Mouse (Mus musculus): ENCODE results near the gene Klhl36. TPM values are rescaled to one million over a fixed set of nuclear protein-coding genes. Genes with fewer than 3 reads are reported as not detected.
A peak's percentile ranks its signal among the peaks of the same experiment; 100 is the strongest.

Klhl36 gene
- total and polyA plus RNA-seq, 2 experiments from 2014 or later: 6.7 to 10.0 TPM

- WGBS: 88% methylated on average over 8 of the region's 8 CpGs
- Histone ChIP-seq H3K4me2 (ENCODE audit: low read depth, low read length) (no peak overlapping the region), H3K9ac (replicated peaks; ENCODE audit: low read depth, low read length) (no peak overlapping the region), H3K9me3 (replicated peaks; ENCODE audit: control insufficient read depth, low read length) (no peaks in the 10 kb centered on the region), H3K4me1 (ENCODE audit: control insufficient read depth, insufficient read depth) (no peaks in the 10 kb centered on the region), H3K4me3 (ENCODE audit: low read depth, low read length) (no peak overlapping the region), H3K27ac (ENCODE audit: low read depth) (no peak overlapping the region), H3K36me3 (replicated peaks; ENCODE audit: control insufficient read depth, insufficient read depth, low read length) (no peaks in the 10 kb centered on the region; the same call in 1 of the 2 replicates), H3K27me3 (ENCODE audit: control insufficient read depth, insufficient read depth, low read length) (no peaks in the 10 kb centered on the region)
- ATAC-seq (ENCODE audit: insufficient read depth, low read depth) (no peak), DNase-seq (ENCODE audit: low spot score) (no peak)
- TF ChIP-seq CTCF (IDR thresholded peaks at IDR 0.05; ENCODE audit: low read depth) (no peak), EP300 (IDR thresholded peaks at IDR 0.05; ENCODE audit: low read depth) (no peak)
Observed at GRCm38 (mm10) chr8:119819976-119820375, 42.1 kb upstream of the Klhl36 start.

- DNase-seq (ENCODE audit: low spot score): no peak
- Histone ChIP-seq H3K4me3 (ENCODE audit: low read depth, low read length) (no peak overlapping the region), H3K36me3 (replicated peaks; ENCODE audit: control insufficient read depth, insufficient read depth, low read length) (no peaks in the 10 kb centered on the region; the same call in 1 of the 2 replicates), H3K4me2 (ENCODE audit: low read depth, low read length) (no peak overlapping the region), H3K9ac (replicated peaks; ENCODE audit: low read depth, low read length) (no peak overlapping the region), H3K4me1 (ENCODE audit: control insufficient read depth, insufficient read depth) (no peaks in the 10 kb centered on the region; the same call in none of the 2 replicates), H3K27ac (ENCODE audit: low read depth) (no peak overlapping the region), H3K27me3 (ENCODE audit: control insufficient read depth, insufficient read depth, low read length) (no peaks in the 10 kb centered on the region), H3K9me3 (replicated peaks; ENCODE audit: control insufficient read depth, low read length) (no peaks in the 10 kb centered on the region)
- no peak for ATAC-seq (ENCODE audit: insufficient read depth, low read depth)
- TF ChIP-seq CTCF (IDR thresholded peaks at IDR 0.05; ENCODE audit: low read depth): no peak
- TF ChIP-seq EP300 (IDR thresholded peaks at IDR 0.05; ENCODE audit: low read depth): no peak
- WGBS: 94% methylated on average over 6 of the region's 6 CpGs
Observed at GRCm38 (mm10) chr8:119821691-119822090, 40.4 kb upstream of the Klhl36 start.

GRCm38 (mm10) chr8:119823278-119823677 lies 38.8 kb upstream of the Klhl36 start:
- no peak overlapping the region for H3K27ac ChIP-seq (ENCODE audit: low read depth)
- ATAC-seq (ENCODE audit: insufficient read depth, low read depth) (no peak), DNase-seq (ENCODE audit: low spot score) (no peak)
- no peak for TF ChIP-seq CTCF (IDR thresholded peaks at IDR 0.05; ENCODE audit: low read depth)
- TF ChIP-seq EP300 (IDR thresholded peaks at IDR 0.05; ENCODE audit: low read depth): no peak
- no peaks in the 10 kb centered on the region; the same call in 1 of the 2 replicates for H3K36me3 ChIP-seq (replicated peaks; ENCODE audit: control insufficient read depth, insufficient read depth, low read length)
- H3K27me3 ChIP-seq (ENCODE audit: control insufficient read depth, insufficient read depth, low read length): no peaks in the 10 kb centered on the region
- no peak overlapping the region for H3K4me3 ChIP-seq (ENCODE audit: low read depth, low read length)
- no peaks in the 10 kb centered on the region for H3K9me3 ChIP-seq (replicated peaks; ENCODE audit: control insufficient read depth, low read length)
- no peak overlapping the region for H3K9ac ChIP-seq (replicated peaks; ENCODE audit: low read depth, low read length)
- H3K4me1 ChIP-seq (ENCODE audit: control insufficient read depth, insufficient read depth): peaks cover 4% of the 10 kb centered on the region
- H3K4me2 ChIP-seq (ENCODE audit: low read depth, low read length): no peak overlapping the region
- 95% methylated on average over 9 of the region's 9 CpGs for WGBS

GRCm38 (mm10) chr8:119824100-119824499 lies 38.0 kb upstream of the Klhl36 start:
- no peak for DNase-seq (ENCODE audit: low spot score)
- H3K4me2 ChIP-seq (ENCODE audit: low read depth, low read length): no peak overlapping the region
- H3K27ac ChIP-seq (ENCODE audit: low read depth): no peak overlapping the region
- no peak overlapping the region for H3K4me3 ChIP-seq (ENCODE audit: low read depth, low read length)
- ATAC-seq (ENCODE audit: insufficient read depth, low read depth): peak; percentile 44
- H3K9me3 ChIP-seq (replicated peaks; ENCODE audit: control insufficient read depth, low read length): no peaks in the 10 kb centered on the region
- H3K27me3 ChIP-seq (ENCODE audit: control insufficient read depth, insufficient read depth, low read length): no peaks in the 10 kb centered on the region
- H3K9ac ChIP-seq (replicated peaks; ENCODE audit: low read depth, low read length): no peak overlapping the region
- no peak for TF ChIP-seq CTCF (IDR thresholded peaks at IDR 0.05; ENCODE audit: low read depth)
- H3K4me1 ChIP-seq (ENCODE audit: control insufficient read depth, insufficient read depth): peaks cover 5% of the 10 kb centered on the region
- no peaks in the 10 kb centered on the region; the same call in 1 of the 2 replicates for H3K36me3 ChIP-seq (replicated peaks; ENCODE audit: control insufficient read depth, insufficient read depth, low read length)
- 65% methylated on average over 4 of the region's 4 CpGs for WGBS

GRCm38 (mm10) chr8:119824809-119825273 lies 37.2 kb upstream of the Klhl36 start:
- no peaks in the 10 kb centered on the region for H3K27me3 ChIP-seq (ENCODE audit: control insufficient read depth, insufficient read depth, low read length)

More at GRCm38 (mm10) chr8:119824809-119825273, 37.2 kb upstream of the Klhl36 start:
- TF ChIP-seq EP300 (IDR thresholded peaks at IDR 0.05; ENCODE audit: low read depth) (no peak), CTCF (IDR thresholded peaks at IDR 0.05; ENCODE audit: low read depth) (no peak)
- Histone ChIP-seq H3K27ac (ENCODE audit: low read depth) (0 out of 2 replicates have a peak overlapping the region, but pooled peaks have one; percentile 26), H3K9ac (replicated peaks; ENCODE audit: low read depth, low read length) (no peak overlapping the region), H3K4me1 (ENCODE audit: control insufficient read depth, insufficient read depth) (peaks cover 5% of the 10 kb centered on the region), H3K4me2 (ENCODE audit: low read depth, low read length) (no peak overlapping the region), H3K9me3 (replicated peaks; ENCODE audit: control insufficient read depth, low read length) (no peaks in the 10 kb centered on the region), H3K4me3 (ENCODE audit: low read depth, low read length) (no peak overlapping the region), H3K36me3 (replicated peaks; ENCODE audit: control insufficient read depth, insufficient read depth, low read length) (no peaks in the 10 kb centered on the region; the same call in 1 of the 2 replicates)
- peak; percentile 43 for DNase-seq (ENCODE audit: low spot score)
- WGBS: 62% methylated on average over 11 of the region's 11 CpGs
- ATAC-seq (ENCODE audit: insufficient read depth, low read depth): no peak

Data from heart, postnatal 0 days (tissue).